Mouse (Mus musculus): ENCODE measurements around the gene Gm10406. TPM values are rescaled to one million over a fixed set of nuclear protein-coding genes. Genes with fewer than 3 reads are reported as not detected.
"Not testable (repeated sequence)": the region's sequence is repeated elsewhere in the genome, so short reads cannot be mapped to it uniquely, and the experiment has no call there.

Gm10406 gene
- polyA plus RNA-seq (2012; rRNA removed): 0.14 TPM in 1 of 2 replicates, not detected in the other

GRCm38 (mm10) chr14:7026781-7027749 is at the start of gene Gm10406:
Gene Gm10406 (minus strand): TSS chr14:7027449.
- not testable (repeated sequence) for DNase-seq (ENCODE audit: low read depth, low spot score)
- 2% methylated on average over 56 of the region's 70 CpGs for WGBS

- no CpG with 5 or more reads among the region's 2 CpGs for WGBS
- not testable (repeated sequence) for DNase-seq (ENCODE audit: low read depth, low spot score)
Measured at GRCm38 (mm10) chr14:7044870-7045269, 17.6 kb upstream of the Gm10406 start, which contains the start of gene Gm3685. Gene Gm3685 (minus strand): TSS chr14:7044970.

GRCm38 (mm10) chr14:7026274-7026673 is 975 bp downstream of the Gm10406 start:
- 9% methylated on average over 9 of the region's 9 CpGs for WGBS
- DNase-seq (ENCODE audit: low read depth, low spot score): not testable (repeated sequence)

GRCm38 (mm10) chr14:6973718-6974117 is 53.5 kb downstream of the Gm10406 start, which contains the start of gene Gm6356:
Gene Gm6356 (minus strand): TSS chr14:6973818.
- 27% methylated on average over 1 of the region's 2 CpGs for WGBS
- not testable (repeated sequence) for DNase-seq (ENCODE audit: low read depth, low spot score)

Other genes starting within 250 kb of the Gm10406 start
- not detected in 2 replicates for gene Gm3642, start 187.1 kb downstream of the Gm10406 start, polyA plus RNA-seq (2012; rRNA removed)
- 0.10 TPM in 1 of 2 replicates, not detected in the other for gene Gm3667, start 137.5 kb downstream of the Gm10406 start, polyA plus RNA-seq (2012; rRNA removed)
- not detected in 2 replicates for gene Gm6356, start 53.6 kb downstream of the Gm10406 start, polyA plus RNA-seq (2012; rRNA removed)
- gene Gm3685, start 17.5 kb upstream of the Gm10406 start, polyA plus RNA-seq (2012; rRNA removed): not detected in 2 replicates
- gene Gm3696, start 73.2 kb upstream of the Gm10406 start, polyA plus RNA-seq (2012; rRNA removed): not detected in 2 replicates
- gene Gm6676, start 98.0 kb upstream of the Gm10406 start, polyA plus RNA-seq (2012; rRNA removed): not detected in 2 replicates
- 0.11 TPM in 1 of 2 replicates, not detected in the other for gene Gm3512, start 147.1 kb upstream of the Gm10406 start, polyA plus RNA-seq (2012; rRNA removed)
- gene Gm16434, start 167.1 kb upstream of the Gm10406 start, polyA plus RNA-seq (2012; rRNA removed): not detected in 2 replicates
- gene Gm3727, start 237.3 kb upstream of the Gm10406 start, polyA plus RNA-seq (2012; rRNA removed): not detected in 2 replicates